Mouse (Mus musculus) right cerebral cortex, adult 18-20 months (tissue): Measurements from ENCODE around the gene Srbd1.

Experiments
- DNase-seq: peaks from one replicate; pipeline ENCODE4 v3.0.0; 2022; ENCODE audit warnings: mixed read lengths

Gene Srbd1

DNA sequence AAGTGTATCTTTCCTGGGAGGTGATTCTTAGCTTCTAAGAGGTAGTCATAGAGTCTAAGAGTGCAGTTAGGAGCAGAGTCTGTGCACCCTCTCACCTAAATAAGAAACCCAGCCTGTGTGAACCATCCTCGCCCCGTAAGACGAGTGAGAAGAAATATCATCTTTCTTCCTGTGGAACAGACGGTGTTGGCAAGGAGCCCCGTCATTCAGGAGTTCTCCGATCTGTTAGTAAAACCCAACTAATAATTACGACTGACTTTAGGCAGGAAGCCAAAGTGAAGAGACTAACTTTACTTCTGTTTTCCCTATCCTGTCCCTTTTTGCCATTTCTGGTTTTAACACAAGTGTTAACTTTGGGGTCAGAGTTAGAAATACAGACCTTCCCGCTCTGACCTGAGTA lies 166.1 kb downstream of the Srbd1 start:
- no peak for DNase-seq

DNA sequence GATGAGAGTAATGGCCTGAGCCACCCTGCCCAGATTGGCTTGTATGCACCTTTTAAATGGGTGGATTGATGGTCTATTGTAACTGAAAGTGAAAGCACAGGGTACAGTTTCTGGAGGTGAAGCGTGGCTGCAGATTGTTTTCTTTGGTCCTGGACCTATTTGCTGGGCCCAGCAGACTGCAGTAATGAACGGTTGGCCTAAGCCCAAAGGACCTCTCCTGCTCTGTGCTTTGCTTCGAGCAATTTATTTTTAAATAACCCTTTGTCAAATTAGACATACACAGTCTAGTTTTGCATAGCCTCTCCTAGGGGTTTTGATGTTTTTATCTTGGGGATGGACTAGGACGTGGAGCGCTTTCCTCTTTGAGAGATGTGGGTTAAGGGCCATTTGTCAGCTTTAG lies 169.9 kb downstream of the Srbd1 start:
- no peak for DNase-seq

- DNase-seq = no peak
Measured at GRCm38 (mm10) chr17:85974591-85974990, 170.4 kb downstream of the Srbd1 start.

- DNase-seq = no peak
Measured at GRCm38 (mm10) chr17:85971120-85971519, 173.9 kb downstream of the Srbd1 start.

GRCm38 (mm10) chr17:85961653-85962052 lies 183.3 kb downstream of the Srbd1 start:
- DNase-seq = no peak

GRCm38 (mm10) chr17:85951771-85952170 lies 193.2 kb downstream of the Srbd1 start:
- no peak for DNase-seq

DNA sequence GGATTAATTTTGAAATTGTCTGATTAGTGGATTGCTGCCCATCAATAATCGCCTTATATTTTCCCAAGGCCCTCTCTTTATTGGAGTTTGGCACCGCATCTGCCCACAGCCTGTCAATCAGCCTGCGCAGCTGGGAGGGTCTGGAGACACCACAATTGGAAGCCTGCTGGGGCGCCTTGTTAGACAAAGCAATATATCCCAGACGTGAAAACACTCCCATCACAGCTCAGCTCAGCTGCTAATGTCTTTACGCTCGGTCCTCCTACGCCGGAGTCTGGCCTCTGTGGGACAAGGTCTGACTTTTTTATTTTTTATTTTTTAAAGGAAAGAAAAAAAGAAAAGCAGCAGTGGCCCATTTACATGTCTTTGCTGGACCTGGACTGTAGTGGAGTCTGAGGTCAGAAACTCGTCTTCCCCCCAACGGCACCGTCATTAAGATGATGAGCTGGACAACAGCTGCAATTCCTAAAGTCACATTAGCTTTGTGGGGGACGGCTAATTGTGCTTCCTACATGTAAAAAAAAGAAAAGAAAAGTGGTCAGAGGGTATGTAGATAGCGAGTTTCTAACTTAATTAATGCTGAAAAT lies 195.0 kb downstream of the Srbd1 start:
- no peak for DNase-seq

DNA sequence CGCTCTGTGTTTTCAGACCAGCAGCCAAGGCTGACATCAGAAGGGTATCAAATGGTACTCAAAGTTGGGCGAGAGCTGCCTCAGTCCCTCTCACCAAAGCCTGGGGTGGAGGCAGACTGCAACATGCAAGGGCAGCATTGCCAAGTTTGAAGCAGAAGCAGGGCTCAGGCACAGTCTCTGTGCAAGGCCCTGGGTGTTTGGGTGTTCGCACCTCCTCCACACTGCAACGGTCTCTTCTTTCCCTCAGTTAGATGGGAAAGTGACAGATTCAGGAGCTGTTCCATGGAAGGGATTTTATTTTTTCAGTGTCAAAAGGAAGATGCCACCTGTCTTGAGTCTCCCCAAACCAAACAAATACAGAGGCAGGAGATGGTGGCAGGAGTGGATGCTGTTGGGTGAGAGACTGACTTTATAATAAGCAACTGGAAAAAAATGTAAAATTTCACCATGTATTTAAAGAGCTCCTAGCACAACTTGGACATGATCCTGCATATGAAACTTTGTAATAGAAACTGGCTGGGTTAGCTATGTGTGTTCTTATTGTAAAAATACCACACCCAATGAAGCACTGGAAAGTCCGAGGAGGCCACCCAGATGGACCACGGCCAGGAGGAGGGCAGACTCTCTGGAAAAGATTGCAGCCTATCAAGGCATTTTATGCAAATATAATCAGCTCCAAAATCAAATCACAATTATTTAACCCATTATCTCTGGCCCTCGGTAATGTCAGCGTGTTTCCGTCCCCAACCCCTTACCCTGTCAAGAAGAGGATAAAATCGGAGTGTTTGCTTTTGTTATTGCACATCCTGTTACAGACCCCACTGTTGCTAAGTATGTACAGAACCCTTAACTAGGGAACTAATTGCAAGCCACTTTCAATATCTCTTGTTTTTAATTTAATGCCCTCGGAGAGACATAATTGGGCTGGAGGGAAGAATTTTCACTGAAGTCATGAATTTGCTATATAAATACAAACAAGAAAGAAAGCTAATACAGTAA lies 195.8 kb downstream of the Srbd1 start:
- peak; percentile 67 for DNase-seq

DNA sequence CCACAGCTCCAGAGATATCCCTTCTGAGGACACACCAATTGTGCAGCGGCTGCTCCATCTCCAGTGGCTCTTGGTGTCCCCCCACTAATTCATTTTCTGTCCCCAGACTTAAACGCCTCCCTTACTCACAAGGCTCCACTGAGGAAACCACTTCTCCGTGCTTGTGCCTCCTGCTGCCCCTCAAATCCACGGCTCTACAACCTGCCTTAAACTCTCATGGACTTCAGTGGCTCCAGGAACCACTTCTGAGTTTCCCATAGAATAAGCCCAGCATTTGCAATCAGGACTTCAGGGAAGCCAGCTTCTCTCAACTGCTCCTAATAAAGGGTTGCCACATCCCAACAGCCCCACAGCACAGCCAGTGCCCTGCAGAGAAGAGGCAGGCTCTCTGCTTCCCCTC lies 200.2 kb downstream of the Srbd1 start:
- no peak for DNase-seq

DNA sequence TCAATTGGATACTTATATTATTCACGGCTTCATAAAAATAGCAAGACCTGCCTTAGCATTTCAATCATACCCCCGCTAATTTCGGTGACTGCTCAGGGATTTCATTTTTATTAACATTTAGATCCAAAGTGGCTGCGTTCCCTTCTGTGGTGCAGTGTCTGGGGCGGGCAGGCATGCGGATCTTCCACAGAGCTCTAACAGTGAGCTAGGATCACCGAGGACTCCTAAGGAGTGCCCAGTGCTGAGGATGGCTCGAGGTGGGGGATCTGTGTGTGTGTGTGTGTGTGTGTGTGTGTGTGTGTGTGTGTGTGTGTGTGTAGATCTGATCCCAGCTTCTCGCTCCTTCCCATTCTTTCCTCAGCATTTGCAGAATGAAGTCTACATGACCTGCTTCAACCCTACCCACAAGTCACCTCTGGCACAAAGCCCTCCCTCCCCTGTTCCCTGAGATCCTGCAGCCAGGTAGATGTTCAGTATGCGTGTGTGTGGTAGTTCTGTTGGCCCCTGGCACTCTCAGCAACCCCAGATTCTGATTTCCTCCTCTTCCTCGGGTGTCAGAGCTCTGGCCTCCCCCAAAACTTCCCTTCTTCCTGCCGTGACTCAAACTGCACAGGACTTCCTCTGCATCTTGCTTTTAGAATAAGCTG lies 200.9 kb downstream of the Srbd1 start:
- DNase-seq = peak; percentile 16

DNA sequence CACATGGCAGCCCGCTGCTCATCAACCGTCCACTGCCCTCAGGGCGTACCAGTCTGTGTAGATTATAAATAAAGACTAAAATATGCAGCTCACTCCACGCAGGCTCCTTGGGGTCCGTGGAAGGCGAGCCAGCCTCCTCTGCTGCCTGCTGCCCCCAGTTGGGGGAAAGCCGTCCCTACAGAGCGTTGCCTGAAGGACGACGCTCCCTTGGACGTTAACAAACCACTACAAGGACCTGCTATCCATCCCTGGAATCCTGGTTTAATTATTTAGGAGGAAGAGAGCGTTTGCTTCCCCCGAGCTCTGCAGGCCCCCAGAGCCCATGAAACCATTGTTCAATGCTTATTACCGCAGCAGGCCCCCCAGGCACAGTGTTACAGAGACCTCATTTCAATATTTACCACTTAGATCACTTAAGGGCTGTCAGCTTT lies 201.4 kb downstream of the Srbd1 start:
- no peak for DNase-seq

GRCm38 (mm10) chr17:85943071-85943470 lies 201.9 kb downstream of the Srbd1 start:
- no peak for DNase-seq

DNA sequence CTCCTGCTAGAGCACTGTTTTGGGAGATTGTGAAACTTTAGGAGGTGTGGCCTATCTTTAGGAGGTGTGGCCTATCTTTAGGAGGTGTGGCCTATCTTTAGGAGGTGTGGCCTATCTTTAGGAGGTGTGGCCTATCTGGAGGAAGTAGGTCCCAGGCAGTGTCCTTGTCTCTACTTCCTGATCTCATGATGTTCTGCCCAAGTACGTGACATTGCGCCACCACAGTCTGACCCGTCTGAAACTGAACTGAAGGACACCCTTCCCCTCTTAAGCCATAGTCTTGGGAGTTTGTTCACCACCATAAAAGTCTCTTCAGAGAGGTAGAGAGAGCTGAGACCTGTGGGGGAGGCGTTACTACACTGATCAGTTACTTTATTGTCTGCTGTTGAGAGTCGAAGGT lies 202.9 kb downstream of the Srbd1 start:
- DNase-seq = no peak

DNA sequence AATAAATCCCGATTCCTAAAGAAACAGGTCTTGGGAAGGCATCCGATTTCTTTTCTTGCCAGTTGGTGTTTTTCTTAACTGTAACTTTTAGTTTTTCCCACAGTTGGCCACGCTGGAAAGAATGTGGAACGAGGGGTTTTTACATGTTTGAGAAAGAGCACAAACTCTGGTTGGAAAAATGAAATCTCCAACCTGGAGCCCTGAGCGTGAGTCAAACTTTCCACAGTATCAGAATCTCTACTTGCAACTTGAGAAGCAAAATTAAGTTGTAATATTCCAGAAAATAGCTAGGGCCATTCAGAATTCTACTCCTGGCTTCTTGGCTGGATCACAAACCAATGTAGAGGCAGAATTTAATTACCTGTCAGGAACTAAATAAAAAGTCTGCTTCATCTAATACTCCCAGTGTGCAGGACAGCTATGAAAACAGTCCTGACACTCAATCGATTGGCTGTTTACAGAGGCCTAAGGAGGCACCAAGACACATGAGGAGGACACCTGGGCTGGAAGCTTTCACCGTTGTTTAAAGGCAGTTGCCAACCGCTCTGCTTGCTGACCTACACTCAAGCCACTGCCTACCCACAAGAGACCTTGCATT lies 203.7 kb downstream of the Srbd1 start:
- no peak for DNase-seq

- no peak for DNase-seq
Measured at GRCm38 (mm10) chr17:85937131-85937530, 207.8 kb downstream of the Srbd1 start.

DNA sequence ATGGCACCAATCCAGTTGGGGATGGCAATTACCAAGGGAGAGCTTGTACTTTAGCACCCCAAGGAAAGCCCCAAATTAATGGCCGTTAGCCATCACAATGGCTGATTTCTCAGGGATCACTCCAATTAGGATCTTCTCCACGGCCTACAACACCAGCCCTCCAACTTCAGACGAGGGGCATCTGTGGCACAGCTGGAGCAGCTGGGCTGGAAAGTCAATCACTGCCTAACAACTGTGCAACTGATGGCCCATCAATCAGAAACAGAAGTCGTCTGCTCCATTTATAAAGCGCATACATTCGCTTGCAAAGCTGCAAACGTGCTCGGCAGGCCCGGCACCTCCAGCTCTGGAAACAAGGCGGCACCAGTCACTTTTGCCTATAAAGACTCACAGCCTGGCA lies 209.7 kb downstream of the Srbd1 start:
- no peak for DNase-seq
